Mouse (Mus musculus): ENCODE measurements around the gene Elac2. TPM values are rescaled to one million over a fixed set of nuclear protein-coding genes. Genes with fewer than 3 reads are reported as not detected.

Elac2 gene
- polyA plus RNA-seq, 1 experiment from 2014 or later: 32.2 TPM

- Histone ChIP-seq H3K9me3 (ENCODE audit: control insufficient read depth, low read length) (no peaks in the 10 kb centered on the region), H3K4me3 (ENCODE audit: low read depth, low read length) (no peak overlapping the region), H3K27ac (ENCODE audit: low read depth, low read length) (no peak overlapping the region), H3K36me3 (ENCODE audit: control insufficient read depth, insufficient read depth, low read length) (peaks cover 29% of the 10 kb centered on the region), H3K4me1 (ENCODE audit: control insufficient read depth, insufficient read depth, low read length) (no peaks in the 10 kb centered on the region), H3K27me3 (ENCODE audit: control insufficient read depth, insufficient read depth, low read length) (no peaks in the 10 kb centered on the region), H3K9ac (replicated peaks; ENCODE audit: low read depth, low read length) (no peak overlapping the region), H3K4me2 (ENCODE audit: low read depth, low read length) (no peak overlapping the region)
- WGBS: 82% methylated on average over 5 of the region's 5 CpGs
- ATAC-seq (ENCODE audit: low read depth): no peak
Observed at GRCm38 (mm10) chr11:65003611-65004010, 24.8 kb downstream of the Elac2 start.

- Histone ChIP-seq H3K9me3 (ENCODE audit: control insufficient read depth, low read length) (no peaks in the 10 kb centered on the region), H3K36me3 (ENCODE audit: control insufficient read depth, insufficient read depth, low read length) (peaks cover 17% of the 10 kb centered on the region), H3K4me1 (ENCODE audit: control insufficient read depth, insufficient read depth, low read length) (no peaks in the 10 kb centered on the region), H3K27ac (ENCODE audit: low read depth, low read length) (no peak overlapping the region), H3K4me3 (ENCODE audit: low read depth, low read length) (no peak overlapping the region), H3K9ac (replicated peaks; ENCODE audit: low read depth, low read length) (no peak overlapping the region), H3K27me3 (ENCODE audit: control insufficient read depth, insufficient read depth, low read length) (no peaks in the 10 kb centered on the region), H3K4me2 (ENCODE audit: low read depth, low read length) (no peak overlapping the region)
- ATAC-seq (ENCODE audit: low read depth): no peak
- 77% methylated on average over 3 of the region's 3 CpGs for WGBS
Observed at GRCm38 (mm10) chr11:65004836-65005235, 26.0 kb downstream of the Elac2 start.

- no peak for ATAC-seq (ENCODE audit: low read depth)
- WGBS: 93% methylated on average over 4 of the region's 4 CpGs
- H3K4me2 ChIP-seq (ENCODE audit: low read depth, low read length): no peak overlapping the region
- H3K27me3 ChIP-seq (ENCODE audit: control insufficient read depth, insufficient read depth, low read length): no peaks in the 10 kb centered on the region
- H3K4me3 ChIP-seq (ENCODE audit: low read depth, low read length): no peak overlapping the region
- H3K9ac ChIP-seq (replicated peaks; ENCODE audit: low read depth, low read length): no peak overlapping the region
- no peak overlapping the region for H3K27ac ChIP-seq (ENCODE audit: low read depth, low read length)
- H3K4me1 ChIP-seq (ENCODE audit: control insufficient read depth, insufficient read depth, low read length): no peaks in the 10 kb centered on the region
- H3K9me3 ChIP-seq (ENCODE audit: control insufficient read depth, low read length): no peaks in the 10 kb centered on the region
- H3K36me3 ChIP-seq (ENCODE audit: control insufficient read depth, insufficient read depth, low read length): peaks cover 10% of the 10 kb centered on the region; the same call in 1 of the 2 replicates
Observed at GRCm38 (mm10) chr11:65006047-65006446, 27.2 kb downstream of the Elac2 start.

GRCm38 (mm10) chr11:65013906-65014305 is 35.1 kb downstream of the Elac2 start:
- no peak overlapping the region for H3K27ac ChIP-seq (ENCODE audit: low read depth, low read length)
- no peaks in the 10 kb centered on the region for H3K36me3 ChIP-seq (ENCODE audit: control insufficient read depth, insufficient read depth, low read length)
- WGBS: 83% methylated on average over 6 of the region's 6 CpGs
- no peak for ATAC-seq (ENCODE audit: low read depth)
- H3K27me3 ChIP-seq (ENCODE audit: control insufficient read depth, insufficient read depth, low read length): no peaks in the 10 kb centered on the region
- H3K4me1 ChIP-seq (ENCODE audit: control insufficient read depth, insufficient read depth, low read length): no peaks in the 10 kb centered on the region
- H3K9me3 ChIP-seq (ENCODE audit: control insufficient read depth, low read length): no peaks in the 10 kb centered on the region
- H3K4me2 ChIP-seq (ENCODE audit: low read depth, low read length): no peak overlapping the region
- H3K4me3 ChIP-seq (ENCODE audit: low read depth, low read length): no peak overlapping the region
- no peak overlapping the region for H3K9ac ChIP-seq (replicated peaks; ENCODE audit: low read depth, low read length)

- ATAC-seq (ENCODE audit: low read depth): no peak
- H3K36me3 ChIP-seq (ENCODE audit: control insufficient read depth, insufficient read depth, low read length): no peaks in the 10 kb centered on the region
- 94% methylated on average over 1 of the region's 1 CpGs for WGBS
- H3K4me2 ChIP-seq (ENCODE audit: low read depth, low read length): no peak overlapping the region
- H3K9me3 ChIP-seq (ENCODE audit: control insufficient read depth, low read length): no peaks in the 10 kb centered on the region
- no peaks in the 10 kb centered on the region for H3K27me3 ChIP-seq (ENCODE audit: control insufficient read depth, insufficient read depth, low read length)
- no peaks in the 10 kb centered on the region for H3K4me1 ChIP-seq (ENCODE audit: control insufficient read depth, insufficient read depth, low read length)
- no peak overlapping the region for H3K27ac ChIP-seq (ENCODE audit: low read depth, low read length)
- H3K9ac ChIP-seq (replicated peaks; ENCODE audit: low read depth, low read length): no peak overlapping the region
- H3K4me3 ChIP-seq (ENCODE audit: low read depth, low read length): no peak overlapping the region
Observed at GRCm38 (mm10) chr11:65016754-65017153, 37.9 kb downstream of the Elac2 start.

- no peak overlapping the region for H3K9ac ChIP-seq (replicated peaks; ENCODE audit: low read depth, low read length)
- no peak for ATAC-seq (ENCODE audit: low read depth)
- H3K4me3 ChIP-seq (ENCODE audit: low read depth, low read length): no peak overlapping the region
- no peaks in the 10 kb centered on the region for H3K4me1 ChIP-seq (ENCODE audit: control insufficient read depth, insufficient read depth, low read length)
- H3K27ac ChIP-seq (ENCODE audit: low read depth, low read length): no peak overlapping the region
- no peak overlapping the region for H3K4me2 ChIP-seq (ENCODE audit: low read depth, low read length)
- no peaks in the 10 kb centered on the region for H3K9me3 ChIP-seq (ENCODE audit: control insufficient read depth, low read length)
- no peaks in the 10 kb centered on the region for H3K27me3 ChIP-seq (ENCODE audit: control insufficient read depth, insufficient read depth, low read length)
- WGBS: 86% methylated on average over 4 of the region's 4 CpGs
- H3K36me3 ChIP-seq (ENCODE audit: control insufficient read depth, insufficient read depth, low read length): no peaks in the 10 kb centered on the region
Observed at GRCm38 (mm10) chr11:65020744-65021143, 41.9 kb downstream of the Elac2 start.

- Histone ChIP-seq H3K27me3 (ENCODE audit: control insufficient read depth, insufficient read depth, low read length) (no peaks in the 10 kb centered on the region), H3K36me3 (ENCODE audit: control insufficient read depth, insufficient read depth, low read length) (no peaks in the 10 kb centered on the region), H3K9me3 (ENCODE audit: control insufficient read depth, low read length) (no peaks in the 10 kb centered on the region), H3K4me2 (ENCODE audit: low read depth, low read length) (no peak overlapping the region), H3K4me3 (ENCODE audit: low read depth, low read length) (no peak overlapping the region), H3K4me1 (ENCODE audit: control insufficient read depth, insufficient read depth, low read length) (no peaks in the 10 kb centered on the region), H3K9ac (replicated peaks; ENCODE audit: low read depth, low read length) (no peak overlapping the region), H3K27ac (ENCODE audit: low read depth, low read length) (no peak overlapping the region)
- no peak for ATAC-seq (ENCODE audit: low read depth)
- WGBS: 98% methylated on average over 11 of the region's 11 CpGs
Observed at GRCm38 (mm10) chr11:65022771-65023170, 43.9 kb downstream of the Elac2 start.

GRCm38 (mm10) chr11:65028049-65028448 is 49.2 kb downstream of the Elac2 start:
- Histone ChIP-seq H3K4me3 (ENCODE audit: low read depth, low read length) (no peak overlapping the region), H3K27me3 (ENCODE audit: control insufficient read depth, insufficient read depth, low read length) (no peaks in the 10 kb centered on the region), H3K27ac (ENCODE audit: low read depth, low read length) (no peak overlapping the region), H3K4me1 (ENCODE audit: control insufficient read depth, insufficient read depth, low read length) (no peaks in the 10 kb centered on the region), H3K4me2 (ENCODE audit: low read depth, low read length) (no peak overlapping the region), H3K9ac (replicated peaks; ENCODE audit: low read depth, low read length) (no peak overlapping the region), H3K9me3 (ENCODE audit: control insufficient read depth, low read length) (no peaks in the 10 kb centered on the region), H3K36me3 (ENCODE audit: control insufficient read depth, insufficient read depth, low read length) (no peaks in the 10 kb centered on the region)
- no peak for ATAC-seq (ENCODE audit: low read depth)
- 77% methylated on average over 5 of the region's 5 CpGs for WGBS

- no peaks in the 10 kb centered on the region for H3K9me3 ChIP-seq (ENCODE audit: control insufficient read depth, low read length)
- no peaks in the 10 kb centered on the region for H3K27me3 ChIP-seq (ENCODE audit: control insufficient read depth, insufficient read depth, low read length)
- no peak overlapping the region for H3K4me3 ChIP-seq (ENCODE audit: low read depth, low read length)
- H3K9ac ChIP-seq (replicated peaks; ENCODE audit: low read depth, low read length): no peak overlapping the region
- H3K27ac ChIP-seq (ENCODE audit: low read depth, low read length): no peak overlapping the region
- WGBS: 91% methylated on average over 1 of the region's 1 CpGs
- ATAC-seq (ENCODE audit: low read depth): no peak
- H3K4me2 ChIP-seq (ENCODE audit: low read depth, low read length): no peak overlapping the region
- H3K4me1 ChIP-seq (ENCODE audit: control insufficient read depth, insufficient read depth, low read length): no peaks in the 10 kb centered on the region
- H3K36me3 ChIP-seq (ENCODE audit: control insufficient read depth, insufficient read depth, low read length): no peaks in the 10 kb centered on the region
Observed at GRCm38 (mm10) chr11:65030201-65030600, 51.4 kb downstream of the Elac2 start.

- Histone ChIP-seq H3K4me3 (ENCODE audit: low read depth, low read length) (no peak overlapping the region), H3K9me3 (ENCODE audit: control insufficient read depth, low read length) (no peaks in the 10 kb centered on the region), H3K27me3 (ENCODE audit: control insufficient read depth, insufficient read depth, low read length) (no peaks in the 10 kb centered on the region), H3K36me3 (ENCODE audit: control insufficient read depth, insufficient read depth, low read length) (no peaks in the 10 kb centered on the region), H3K27ac (ENCODE audit: low read depth, low read length) (no peak overlapping the region), H3K9ac (replicated peaks; ENCODE audit: low read depth, low read length) (no peak overlapping the region), H3K4me1 (ENCODE audit: control insufficient read depth, insufficient read depth, low read length) (no peaks in the 10 kb centered on the region), H3K4me2 (ENCODE audit: low read depth, low read length) (no peak overlapping the region)
- WGBS: 95% methylated on average over 7 of the region's 7 CpGs
- no peak for ATAC-seq (ENCODE audit: low read depth)
Observed at GRCm38 (mm10) chr11:65032221-65032620, 53.4 kb downstream of the Elac2 start.

All from neural tube, embryonic 14.5 days (tissue).